Mouse (Mus musculus): ENCODE results near the gene Coa7.
A peak's percentile ranks its signal among the peaks of the same experiment; 100 is the strongest.
"Not testable (repeated sequence)": the region's sequence is repeated elsewhere in the genome, so short reads cannot be mapped to it uniquely, and the experiment has no call there.

Gene Coa7

DNA sequence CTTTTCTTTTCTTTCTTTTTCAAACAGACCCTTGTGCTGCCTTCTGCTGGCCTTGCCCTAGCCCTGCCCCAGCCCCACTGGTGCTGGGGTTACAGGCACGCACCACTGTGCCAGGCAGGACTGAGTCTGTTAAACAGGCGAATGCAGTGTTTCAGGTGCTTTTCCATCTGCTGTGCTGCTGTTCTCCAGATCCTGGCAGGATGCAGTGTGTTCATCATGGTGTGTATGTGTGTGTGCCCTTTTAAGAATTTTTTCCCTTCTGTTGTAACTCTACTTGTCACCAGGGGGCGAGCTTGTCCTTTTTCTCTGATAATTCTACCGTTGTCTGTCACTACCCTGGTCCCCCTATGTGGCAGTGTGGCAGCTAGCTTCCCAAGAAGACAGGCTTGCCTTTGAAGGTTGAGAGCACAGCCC lies 11.3 kb downstream of the Coa7 start:
- DNase-seq (ENCODE audit: low read depth, low spot score) = peak; percentile 66

DNA sequence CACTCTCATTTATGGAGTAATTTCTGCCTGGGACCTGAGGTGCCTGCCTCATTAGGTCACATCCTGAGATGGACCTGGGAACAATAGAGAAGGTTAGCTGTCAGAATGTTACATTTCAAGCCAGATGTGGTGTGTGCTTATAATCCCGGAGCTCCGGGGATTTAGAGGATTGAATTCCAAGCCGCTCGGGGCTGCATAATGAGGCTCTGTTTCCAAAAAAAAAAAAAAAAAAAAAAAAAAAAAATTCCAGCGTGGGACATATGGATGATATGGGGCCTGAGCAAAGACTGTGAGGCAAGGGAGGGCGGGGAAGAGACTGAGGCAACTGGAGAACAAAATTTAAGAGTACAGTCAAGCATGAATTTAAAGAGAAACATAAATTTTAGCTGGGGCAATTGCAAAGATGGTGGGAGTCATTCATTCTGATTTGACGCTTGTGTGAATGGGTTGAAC lies 16.7 kb downstream of the Coa7 start:
- DNase-seq (ENCODE audit: low read depth, low spot score) = no peak

DNA sequence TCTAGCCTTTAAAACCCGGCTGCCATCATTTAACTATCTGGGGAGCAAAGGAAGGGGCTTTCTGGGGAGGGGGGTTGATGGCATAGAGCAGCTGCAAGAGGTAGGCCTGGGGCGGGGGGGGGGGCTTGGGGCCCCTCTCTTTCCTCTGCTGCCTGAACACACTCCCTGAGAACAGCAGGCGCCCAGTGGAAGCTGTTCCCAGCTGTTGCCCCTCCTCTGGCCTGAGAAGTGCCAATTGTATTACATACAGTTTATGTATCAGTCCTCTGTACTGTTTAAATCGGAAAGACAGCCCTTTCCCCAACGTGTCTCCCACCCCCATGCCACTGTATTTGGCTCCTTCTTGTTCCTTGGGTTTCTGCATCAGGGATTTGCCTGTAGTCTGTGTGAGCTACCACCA lies 17.9 kb downstream of the Coa7 start:
- DNase-seq (ENCODE audit: low read depth, low spot score) = no peak

DNA sequence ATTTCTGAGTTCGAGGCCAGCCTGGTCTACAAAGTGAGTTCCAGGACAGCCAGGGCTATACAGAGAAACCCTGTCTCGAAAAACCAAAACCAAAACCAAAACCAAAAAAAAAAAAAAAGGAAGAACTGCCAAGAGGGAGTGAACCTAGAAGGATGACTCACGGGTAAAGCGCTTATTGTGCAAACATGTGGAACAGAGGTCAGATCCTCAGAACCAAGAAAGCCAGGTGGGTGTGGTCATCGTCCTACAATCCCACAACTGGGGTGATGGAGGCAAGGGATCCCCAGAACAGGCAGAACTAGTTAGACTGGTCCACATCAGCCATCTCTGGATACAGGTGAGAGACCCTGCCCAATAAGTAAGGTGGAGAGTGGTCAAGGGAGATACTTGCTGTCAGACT lies 19.2 kb downstream of the Coa7 start:
- DNase-seq (ENCODE audit: low read depth, low spot score) = peak; percentile 26

DNA sequence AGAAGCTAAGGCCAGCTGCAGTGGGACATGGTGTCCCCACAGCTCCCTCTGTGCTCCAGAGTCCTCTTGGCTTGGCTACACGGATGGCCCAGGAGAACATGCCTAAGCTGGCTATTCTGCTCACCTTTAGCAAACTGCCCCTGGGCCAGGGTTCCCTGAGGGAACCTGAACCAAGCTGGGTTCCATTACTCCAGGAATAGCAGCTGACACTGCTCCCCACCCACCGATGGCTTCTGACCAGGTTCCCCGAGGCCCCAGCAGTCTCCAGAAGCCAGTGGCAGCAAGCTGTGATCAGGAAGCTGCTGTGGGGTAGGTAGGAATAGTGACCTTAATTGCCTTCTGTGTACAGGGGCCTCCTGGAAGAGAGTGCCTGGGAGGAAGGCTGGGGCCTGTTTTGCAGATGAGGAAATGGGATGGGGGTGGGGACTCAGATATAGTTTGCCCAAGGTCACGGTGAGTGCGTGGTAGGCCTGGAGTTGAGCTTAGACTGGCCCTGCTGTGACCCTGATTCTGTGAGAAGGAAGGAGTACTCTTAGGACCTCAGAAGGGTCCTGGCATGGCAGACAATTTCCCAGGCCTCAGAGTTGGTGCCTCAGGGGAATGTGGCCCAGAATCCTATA lies 20.4 kb downstream of the Coa7 start:
- DNase-seq (ENCODE audit: low read depth, low spot score) = no peak

DNA sequence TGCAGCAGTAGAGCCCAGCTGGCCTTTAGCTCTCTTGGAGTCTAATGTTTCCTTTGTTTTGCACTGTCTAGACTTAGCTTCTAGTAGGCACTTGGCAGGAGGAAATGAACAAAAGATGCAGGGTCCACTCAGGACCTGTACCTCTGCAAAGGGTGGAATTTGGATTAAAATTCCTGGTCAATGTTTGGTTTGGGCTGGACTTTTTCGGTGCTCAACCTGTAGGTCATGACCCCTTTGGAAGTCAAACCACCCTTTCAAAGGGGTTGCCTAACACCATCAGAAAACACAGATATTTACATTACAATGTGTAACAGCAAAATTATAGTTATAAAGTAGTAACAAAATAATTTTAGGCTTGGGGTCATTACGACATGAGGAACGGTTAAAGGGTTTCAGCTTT lies 21.1 kb downstream of the Coa7 start:
- DNase-seq (ENCODE audit: low read depth, low spot score) = no peak

DNA sequence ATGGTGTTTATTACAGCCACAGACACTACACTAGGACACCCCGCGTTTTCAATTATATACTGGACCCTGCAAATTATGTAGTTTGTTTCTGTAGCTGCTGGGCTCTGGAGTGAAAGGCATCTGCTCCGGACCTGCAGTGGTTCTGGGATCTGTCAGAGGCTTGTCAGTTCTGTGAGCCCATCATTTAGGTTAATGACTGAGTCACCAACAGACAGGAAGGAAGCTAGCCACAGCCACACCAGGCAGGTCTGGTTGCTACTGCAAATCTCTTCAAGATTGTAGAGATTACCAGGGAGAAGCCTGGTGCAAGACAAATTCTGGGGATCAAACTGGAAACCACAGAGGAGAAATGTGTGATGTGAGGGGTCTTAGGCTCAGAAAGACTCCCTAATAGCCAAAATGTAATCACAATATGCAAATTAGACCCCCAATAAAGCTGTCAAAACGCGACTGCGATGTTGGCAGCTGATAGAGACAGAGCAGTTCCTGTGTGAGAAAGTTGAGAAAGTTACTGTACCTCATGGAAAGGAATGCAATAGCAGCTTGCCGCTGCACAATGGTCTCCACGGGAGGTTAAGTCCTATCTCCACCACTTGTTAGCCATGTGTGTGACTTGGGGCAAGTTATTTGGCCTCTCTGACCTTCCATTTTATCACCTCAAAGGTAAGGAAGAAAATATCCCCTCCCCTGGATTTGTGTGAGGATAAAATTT lies 22.1 kb downstream of the Coa7 start:
- DNase-seq (ENCODE audit: low read depth, low spot score) = peak; percentile 20

DNA sequence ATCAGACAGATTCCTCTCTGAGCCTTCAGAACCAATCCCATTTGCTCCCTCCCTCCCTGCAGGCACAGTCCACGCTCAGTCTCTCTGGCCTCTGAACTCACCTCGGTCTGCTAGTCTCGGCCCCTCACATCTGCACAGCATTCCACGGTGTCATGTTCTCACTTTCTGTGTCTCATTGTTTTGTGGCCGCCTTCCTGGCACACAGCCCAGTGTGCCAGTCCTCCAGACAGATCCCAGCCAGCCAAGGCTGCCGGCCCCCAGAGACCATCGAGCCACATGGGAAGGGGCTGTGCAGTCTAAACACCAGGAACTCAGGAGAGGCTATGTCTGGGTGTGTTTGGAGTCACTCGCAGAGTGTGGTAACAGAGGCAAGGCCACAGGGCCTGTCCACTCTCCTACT lies 22.9 kb downstream of the Coa7 start:
- no peak for DNase-seq (ENCODE audit: low read depth, low spot score)

DNA sequence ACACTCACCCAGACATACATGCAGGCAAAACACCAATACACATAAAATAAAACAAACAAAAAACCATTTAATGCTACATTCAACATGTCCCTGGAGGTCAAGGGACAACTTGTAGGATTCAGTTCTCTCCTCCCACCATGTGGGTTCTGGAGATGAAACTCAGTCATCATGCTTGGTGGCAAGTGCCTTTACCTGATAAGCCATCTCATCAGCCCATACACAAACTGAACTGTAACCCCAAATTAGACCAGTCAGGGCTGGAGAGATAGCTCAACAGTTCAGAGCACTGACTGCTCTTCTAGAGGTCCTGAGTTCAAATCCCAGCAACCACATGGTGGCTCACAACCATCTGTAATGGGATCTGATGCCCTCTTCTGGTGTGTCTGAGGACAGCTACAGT lies 25.7 kb downstream of the Coa7 start:
- DNase-seq (ENCODE audit: low read depth, low spot score) = not testable (repeated sequence)

DNA sequence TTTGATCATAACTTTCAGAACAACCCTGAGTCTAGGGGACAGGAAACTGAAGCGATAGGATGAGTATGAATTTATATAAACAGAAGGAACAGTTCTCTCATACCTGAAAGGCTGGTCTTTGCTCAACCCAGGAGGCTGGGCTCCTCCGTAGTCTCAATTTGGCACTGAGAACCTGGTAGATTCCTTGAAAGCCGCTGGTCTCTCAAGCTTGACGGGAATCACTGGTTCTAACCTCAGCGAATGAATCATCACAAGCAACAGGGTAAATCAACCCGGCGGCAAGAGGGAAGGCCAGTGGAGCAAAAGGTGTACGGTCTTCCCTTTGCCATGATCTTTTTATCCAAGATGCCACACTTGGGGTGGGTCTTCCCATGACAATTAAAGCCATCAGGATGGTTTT lies 29.5 kb downstream of the Coa7 start:
- no peak for DNase-seq (ENCODE audit: low read depth, low spot score)

DNA sequence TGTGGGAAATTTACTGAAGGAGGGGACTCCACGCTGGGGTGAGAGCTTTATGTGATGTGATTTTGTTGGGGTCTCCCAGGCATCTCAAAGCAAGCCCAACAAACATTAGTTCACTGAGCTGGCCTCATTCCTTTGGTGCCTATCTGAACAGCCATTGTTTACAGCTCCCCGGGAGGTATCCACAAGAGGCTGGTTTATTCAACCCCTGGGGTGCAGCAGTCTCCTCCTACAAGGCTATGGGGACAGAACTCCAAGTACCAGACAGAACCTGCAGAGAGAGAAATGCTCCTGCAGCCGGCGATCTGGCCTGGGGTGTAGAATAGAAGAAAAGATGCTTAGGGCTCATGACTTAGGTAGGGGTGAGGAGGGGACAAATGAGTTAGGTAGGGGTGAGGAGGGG lies 30.6 kb downstream of the Coa7 start:
- no peak for DNase-seq (ENCODE audit: low read depth, low spot score)

DNA sequence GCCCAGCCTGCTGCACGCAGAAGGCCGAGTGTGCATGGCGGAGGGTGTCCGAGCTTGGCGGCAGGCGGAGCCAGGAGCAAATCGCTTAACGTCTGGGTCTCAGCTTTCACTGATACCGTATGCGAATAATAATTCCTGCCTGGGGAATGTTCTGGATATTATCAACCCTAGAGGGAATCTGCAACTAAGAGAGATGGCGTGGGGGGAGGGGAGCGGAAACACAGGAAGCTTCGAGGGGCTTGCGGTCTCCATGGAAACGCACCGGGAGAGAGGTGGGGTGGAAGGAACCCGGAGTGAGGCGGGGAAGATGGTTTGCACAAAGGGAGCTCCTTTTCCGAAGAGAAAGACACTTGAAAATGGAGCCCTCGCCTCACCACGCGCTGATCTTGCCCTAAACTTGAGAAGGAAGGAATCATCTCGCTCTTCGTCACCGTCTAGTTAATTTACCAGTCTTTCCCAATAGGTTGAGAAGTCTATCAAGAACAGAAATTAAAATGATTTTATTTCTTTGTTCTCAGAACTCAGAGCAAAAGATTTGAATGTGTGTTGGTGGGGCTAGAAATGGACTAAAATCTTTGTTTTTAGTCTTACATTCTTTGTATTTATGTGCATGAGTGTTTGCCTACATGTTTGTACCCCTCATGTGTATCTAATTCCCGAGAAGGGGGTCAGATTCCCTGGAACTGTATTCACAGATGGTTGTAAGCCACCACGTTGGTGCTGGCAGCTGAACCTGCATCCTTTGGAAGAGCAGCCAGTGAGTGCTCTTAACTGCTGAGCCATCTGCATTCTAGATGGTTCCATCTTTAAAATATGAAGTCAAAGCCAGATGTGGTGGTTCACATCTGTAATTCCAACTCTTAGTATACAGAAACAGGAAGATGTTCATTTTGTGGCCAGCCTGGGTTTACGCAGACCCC lies 32.5 kb downstream of the Coa7 start:
- DNase-seq (ENCODE audit: low read depth, low spot score) = no peak

DNA sequence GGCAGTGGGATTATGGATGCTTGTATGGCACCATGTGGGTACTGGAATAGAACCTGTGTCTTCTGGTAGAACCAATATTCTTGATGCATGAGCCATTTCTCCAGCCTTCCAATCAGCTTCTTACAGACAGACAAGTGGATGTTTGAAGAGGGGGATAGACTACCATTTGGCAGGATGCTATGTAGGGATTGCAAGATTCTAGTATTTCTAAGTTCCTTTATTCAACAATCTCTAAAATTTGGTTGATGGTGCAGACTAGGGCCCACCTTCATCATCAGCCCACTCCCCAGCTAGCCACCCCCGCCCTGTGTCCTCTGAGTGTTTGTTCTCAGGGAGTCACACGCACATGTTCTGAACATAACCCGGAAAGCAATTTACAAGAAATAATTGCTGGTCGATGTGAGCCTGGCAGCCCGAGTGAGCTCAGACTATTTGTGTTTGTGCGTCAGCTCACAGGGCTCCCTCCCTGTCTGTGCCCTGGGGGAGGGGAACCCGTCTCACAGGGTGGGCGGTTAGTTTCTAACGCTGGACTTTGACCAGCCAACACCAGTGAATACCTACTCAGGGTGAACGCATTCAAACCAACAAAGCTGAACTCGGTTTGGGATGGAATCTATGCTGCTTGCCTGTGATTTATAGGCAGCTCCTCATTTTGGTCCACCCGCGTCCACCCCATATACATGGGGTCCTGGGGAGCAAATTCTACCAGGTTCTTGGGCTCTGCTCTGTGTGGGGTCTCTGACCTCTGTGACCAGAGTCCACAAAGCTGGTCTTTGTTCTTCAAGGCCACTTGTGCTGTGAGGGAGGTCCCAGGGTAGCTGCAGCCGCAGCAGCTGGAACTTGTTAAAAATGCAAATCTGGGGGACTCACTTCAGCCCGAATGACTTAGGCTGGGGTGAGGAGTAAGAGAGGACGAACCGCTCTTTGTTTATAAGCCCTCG lies 34.7 kb downstream of the Coa7 start:
- DNase-seq (ENCODE audit: low read depth, low spot score) = peak; percentile 23

DNA sequence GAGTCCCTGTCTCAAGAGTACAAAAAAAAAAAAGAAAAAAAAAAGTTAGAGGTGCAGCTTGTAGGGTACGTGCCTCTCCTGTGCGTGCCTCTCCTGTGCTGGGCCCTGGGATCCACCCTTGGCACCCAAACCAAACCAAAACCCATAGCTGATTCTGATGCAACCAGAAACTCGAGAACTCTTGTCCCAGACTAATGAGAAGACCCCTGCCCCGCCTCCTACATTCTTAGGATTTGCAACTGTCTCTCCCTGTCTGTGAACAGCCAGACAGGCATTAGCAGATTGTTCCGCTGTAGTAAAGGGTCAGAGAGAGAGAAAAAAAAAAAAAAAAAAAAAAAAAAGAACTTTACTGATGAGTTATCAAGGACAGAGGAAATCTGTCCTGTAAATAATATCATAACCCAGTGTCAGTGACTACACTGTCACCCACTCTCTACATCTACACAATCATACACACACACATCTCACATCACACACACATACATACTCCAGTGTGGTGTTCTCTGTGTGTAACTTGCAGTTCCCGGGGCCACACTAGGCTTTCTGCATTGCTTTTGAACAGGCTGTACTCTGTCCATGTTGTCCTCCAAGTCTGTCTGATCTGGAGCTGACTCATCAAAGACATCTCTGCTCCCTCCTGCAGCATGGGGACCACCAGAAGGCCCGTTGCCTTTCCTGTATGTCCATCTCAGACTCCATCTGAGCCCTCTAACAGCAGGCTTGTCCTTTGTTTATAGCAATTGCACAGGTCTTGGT lies 35.6 kb downstream of the Coa7 start:
- no peak for DNase-seq (ENCODE audit: low read depth, low spot score)

DNA sequence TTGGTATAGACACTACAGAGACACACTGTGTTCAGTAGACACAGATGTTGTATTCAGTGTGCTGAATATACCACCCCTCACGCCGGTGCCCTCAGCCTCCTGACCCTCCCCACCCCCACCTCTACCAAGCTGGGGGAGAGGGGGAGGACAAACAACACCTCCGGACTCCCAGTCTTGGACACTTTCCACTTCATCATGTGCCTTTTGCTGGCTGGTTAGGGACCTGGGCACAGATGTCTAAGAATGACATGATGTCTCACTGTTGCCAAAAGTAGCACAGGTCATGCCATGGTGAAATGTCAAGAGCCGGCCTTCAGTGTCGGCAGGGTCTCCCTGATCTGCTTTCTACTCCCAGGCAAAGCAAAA lies 36.2 kb downstream of the Coa7 start:
- no peak for DNase-seq (ENCODE audit: low read depth, low spot score)

DNA sequence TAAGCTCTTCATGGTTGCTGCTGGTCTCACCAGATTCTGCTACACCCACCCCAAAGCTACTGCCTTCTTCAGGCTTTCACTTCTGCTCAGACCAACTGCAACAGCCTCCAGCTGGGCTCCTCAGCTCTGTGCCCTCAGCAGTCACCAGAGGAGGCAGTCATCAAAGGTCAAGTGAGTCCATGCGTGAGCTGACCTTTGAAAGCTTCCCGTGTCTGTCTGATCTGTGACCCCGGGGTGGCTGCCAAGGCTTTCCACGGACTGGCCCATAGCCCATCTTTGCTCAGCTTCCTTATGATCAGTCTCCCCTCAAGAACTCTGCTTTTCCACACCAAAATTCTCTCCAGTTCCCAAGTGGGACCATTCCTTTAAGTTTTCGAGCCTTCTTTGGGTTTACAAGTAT lies 41.3 kb downstream of the Coa7 start:
- peak; percentile 83 for DNase-seq (ENCODE audit: low read depth, low spot score)

DNA sequence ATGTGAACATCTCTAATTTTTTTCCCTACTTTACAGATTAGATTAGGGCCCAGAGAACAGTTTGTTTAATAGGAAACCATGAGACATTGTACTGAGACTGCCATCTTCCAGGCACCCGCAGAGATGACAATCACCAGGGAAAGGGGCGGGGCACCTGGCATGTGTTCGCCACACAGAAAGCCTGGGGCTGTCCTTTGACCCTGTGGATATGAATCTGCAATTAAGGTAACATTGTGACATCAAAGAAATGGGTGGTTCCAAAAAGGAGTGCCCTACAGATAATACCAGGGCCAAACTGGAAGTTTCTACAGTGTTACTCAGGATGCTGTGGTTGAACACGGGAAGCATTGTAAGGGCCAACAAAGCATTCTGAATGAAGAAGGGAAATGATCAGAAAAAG lies 42.5 kb downstream of the Coa7 start:
- no peak for DNase-seq (ENCODE audit: low read depth, low spot score)

DNA sequence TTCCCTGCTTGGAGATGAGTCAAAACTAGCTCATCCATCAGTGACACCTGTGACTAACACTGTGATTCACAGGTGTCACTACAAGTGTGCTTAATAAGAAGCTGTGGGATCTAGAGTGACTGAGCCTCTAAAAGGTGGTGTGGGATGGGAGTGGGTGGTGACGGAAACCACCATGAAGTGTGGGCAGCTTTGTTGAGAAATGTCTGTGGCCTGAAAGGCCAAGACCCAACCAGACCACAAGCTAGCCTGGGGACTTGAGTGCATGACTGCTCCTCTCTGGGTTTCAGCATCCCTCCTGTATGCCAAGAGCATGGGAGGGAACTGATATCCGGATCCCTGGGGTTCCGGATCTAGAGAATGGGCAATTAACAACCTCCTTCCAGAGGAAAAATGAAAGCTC lies 43.5 kb downstream of the Coa7 start:
- no peak for DNase-seq (ENCODE audit: low read depth, low spot score)

DNA sequence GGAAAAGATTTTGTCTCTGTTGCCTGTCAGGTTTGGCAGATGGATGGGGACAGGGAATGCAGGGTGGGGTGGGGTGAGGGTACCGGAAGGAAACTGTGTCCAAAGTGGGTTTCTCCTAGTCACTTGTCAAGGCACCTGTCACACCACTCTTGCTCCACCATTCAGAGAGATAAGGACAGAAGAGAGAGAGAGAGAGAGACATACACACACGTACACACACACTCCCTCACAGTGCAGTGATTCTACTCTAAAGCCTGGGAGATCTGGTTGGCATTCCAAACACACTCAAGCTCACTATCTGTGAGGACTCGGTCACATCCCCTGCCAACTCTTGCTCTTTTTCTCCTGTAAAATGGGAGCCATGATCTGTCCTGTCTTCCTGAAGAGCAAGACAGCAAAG lies 44.2 kb downstream of the Coa7 start:
- no peak for DNase-seq (ENCODE audit: low read depth, low spot score)

DNA sequence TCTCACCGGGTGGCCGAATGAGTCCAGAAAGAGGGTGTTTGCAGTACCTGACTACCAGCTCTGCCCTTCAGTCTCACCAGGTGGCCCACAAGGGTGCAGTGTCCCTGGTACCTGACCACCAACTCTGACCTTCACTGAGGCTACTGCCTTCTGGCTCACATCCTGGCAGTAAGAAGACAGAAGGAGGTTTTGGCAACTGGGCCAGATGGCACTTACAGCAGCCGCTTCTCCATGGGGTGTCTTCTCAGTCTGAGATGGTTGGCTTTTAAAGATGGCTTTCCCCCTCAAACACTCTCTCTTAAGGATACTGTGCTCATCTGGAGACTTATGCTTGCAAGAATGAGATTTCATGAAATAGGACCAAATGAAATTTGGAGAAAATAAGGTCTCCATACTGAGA lies 51.5 kb downstream of the Coa7 start:
- DNase-seq (ENCODE audit: low read depth, low spot score) = no peak

DNA sequence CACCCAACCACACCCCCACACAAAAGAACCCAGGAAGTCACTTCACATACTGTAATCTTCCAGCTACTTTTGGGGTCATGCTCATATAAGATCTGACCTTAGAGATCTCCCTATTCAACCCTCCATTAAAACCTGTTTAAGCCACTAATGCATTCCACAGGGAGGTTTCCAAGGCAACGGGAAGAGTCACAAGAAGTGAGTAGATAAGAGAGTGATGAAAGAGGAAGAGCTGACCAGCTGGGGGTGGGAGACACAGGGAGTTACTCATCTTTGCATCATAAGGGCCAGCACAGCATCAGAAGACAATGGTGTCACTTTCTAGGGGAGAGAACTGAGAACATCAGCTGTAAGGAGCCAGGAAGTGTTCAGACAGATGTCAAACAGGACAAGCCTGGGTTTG lies 52.2 kb downstream of the Coa7 start:
- DNase-seq (ENCODE audit: low read depth, low spot score) = no peak

All from A20 (cell line).